Mouse (Mus musculus): ENCODE measurements at regions not wholly inside any gene's neighbourhood (a gene's known extent, or its start where the extent isn't known, plus 50 kb on each side); places are given as distances from the start of the nearest gene placed in this dataset.

GRCm38 (mm10) chr9:30770436-30771173 lies 151.6 kb downstream of the Adamts15 start:
- no peak for DNase-seq

GRCm38 (mm10) chr9:30769435-30769729 lies 152.9 kb downstream of the Adamts15 start:
- no peak for DNase-seq

DNA sequence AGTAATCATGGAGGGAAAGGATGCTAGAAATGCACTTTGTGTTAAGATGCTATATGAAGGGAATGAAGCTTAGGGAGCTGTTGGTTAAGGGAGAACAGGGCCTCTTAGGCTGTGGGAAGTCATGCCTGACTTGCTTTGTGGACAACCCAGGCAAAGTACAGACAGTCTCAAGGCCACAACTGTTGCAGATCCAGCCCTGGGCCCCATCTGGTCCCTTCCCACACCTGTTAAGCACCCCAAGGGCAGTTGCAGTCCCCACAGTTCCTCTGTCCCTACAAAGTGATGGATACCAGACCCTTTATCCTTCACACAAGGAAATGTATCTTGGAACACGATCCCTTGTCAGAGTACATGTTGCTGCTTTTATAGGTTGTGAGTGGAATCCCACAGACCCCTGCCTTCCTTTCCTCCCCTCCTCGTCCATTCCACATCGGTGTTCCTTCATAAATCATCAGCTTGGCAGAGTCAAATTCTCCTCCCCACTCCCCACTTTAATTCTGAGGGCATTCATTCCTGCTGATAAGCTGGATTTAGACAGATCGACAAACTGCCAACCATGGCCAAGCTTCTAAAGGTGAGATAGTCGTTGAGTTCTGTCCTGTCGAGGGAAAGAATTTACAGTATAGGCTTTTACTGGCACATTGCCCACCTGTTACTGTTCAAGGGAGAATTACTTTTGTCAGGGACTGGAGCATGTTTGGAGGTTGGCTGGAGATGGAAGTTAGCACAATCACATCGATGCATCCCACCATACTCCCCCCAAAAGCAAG lies 153.4 kb downstream of the Adamts15 start:
- no peak for DNase-seq

DNA sequence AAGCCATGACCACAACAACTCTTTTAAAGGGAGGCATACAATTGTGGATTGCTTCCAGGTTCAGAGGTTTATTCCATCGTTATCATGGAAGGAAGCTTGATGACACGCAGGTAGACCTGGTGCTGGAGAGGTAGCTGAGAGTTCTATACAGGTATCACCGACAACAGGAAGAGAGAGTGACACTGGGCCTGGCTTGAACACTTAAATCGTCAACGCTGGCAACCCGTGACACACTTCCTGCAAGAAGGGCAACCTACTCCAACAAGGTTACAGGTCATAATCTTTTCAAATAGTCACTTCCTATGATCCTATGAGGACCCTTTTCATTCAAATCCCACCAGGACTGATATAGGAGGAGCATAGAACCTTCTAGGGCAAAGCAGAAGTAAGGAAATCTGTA lies 155.6 kb downstream of the Adamts15 start:
- DNase-seq, result no peak

- DNase-seq, result no peak
Measured at GRCm38 (mm10) chr9:30766171-30766570, 156.1 kb downstream of the Adamts15 start.

DNA sequence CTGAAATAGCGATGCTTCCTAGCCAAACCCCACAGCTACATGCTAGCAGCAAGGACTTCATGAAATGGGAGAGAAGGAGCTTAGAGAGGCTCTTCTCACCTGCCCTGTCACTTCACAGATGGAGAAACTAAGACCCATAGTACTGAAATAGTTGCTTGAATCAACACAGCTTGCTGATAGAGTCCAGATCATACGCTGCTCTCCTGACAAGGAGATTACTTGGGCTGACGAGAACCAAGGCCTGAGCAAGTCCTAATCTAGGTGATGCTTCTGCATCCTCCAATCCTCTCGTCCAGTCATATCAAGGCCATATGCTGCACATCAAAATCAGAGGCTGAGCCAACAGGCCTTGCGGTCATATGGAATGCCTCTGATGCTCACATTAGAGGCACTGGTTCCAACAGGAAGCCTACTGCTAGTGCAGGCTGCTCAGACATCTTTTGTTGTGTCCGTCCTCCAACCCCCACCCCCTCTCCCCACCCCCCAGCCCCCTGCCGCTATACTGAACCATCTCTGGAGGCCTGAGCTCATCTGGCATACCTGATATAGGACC lies 157.2 kb downstream of the Adamts15 start:
- DNase-seq, result no peak

DNA sequence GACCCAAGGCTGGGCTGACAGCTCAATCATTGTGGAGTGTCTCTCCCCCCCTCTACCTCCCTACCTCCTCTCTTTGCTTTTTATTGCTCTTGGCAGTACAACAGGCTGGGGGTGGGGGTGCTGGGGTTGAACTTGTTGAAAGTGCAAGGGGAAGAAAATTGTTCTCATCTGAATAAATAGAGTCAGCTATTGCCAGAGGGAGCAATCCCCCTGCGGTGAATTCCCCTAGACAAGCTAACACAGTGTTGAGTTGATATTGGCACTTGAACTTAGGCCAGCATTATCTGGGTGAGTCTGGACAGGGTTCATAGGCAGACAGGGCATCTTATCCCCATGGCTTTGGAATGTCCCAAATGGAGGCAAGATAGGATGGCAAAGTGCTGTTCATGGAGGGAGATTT lies 159.3 kb downstream of the Adamts15 start:
- peak in 1 of 2 experiments; percentile 5 for DNase-seq

- no peak for DNase-seq
Measured at GRCm38 (mm10) chr9:30758121-30758520, 164.1 kb downstream of the Adamts15 start.

- no peak for DNase-seq
Measured at GRCm38 (mm10) chr9:30757406-30757805, 164.8 kb downstream of the Adamts15 start.

- DNase-seq, result no peak
Measured at GRCm38 (mm10) chr9:30756796-30757195, 165.5 kb downstream of the Adamts15 start.

DNA sequence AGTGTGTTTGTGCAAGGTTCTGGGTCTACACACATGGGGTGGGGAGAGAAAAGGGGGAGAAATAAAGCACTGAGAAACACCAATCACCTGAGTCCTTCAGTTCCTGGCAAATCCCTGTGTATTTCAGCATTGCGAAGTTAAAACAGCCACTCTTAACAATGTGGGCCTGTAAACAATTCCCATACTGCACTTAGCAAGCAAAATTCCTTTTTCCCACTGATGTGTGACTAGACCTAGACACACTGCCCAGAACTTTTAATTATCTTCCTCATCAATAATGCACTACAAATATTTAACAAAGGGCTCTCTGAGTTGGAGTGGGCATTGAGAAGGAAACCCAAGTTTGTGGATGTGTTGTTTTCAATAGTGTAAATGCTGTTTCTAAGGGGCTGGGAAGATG lies 166.7 kb downstream of the Adamts15 start:
- no peak for DNase-seq

DNA sequence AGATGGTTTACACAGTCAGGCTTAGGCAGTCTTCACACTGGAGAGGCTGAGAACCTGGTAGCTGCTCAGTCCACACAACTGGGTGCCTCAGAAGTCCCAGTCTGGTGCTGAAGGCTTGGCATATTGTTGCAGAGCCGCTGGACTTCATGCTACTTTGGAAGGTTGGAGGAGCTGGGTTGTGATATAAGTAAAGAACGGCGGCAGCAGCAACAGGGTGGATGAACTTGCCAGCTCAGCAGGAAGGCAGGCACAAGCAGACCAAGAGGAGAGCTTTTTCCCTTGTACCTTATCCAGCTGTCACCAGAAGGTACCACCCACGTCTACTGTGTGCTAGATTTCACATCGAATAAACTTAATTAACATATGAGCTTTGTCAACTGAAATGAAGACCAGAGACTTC lies 167.4 kb downstream of the Adamts15 start:
- DNase-seq, result no peak

DNA sequence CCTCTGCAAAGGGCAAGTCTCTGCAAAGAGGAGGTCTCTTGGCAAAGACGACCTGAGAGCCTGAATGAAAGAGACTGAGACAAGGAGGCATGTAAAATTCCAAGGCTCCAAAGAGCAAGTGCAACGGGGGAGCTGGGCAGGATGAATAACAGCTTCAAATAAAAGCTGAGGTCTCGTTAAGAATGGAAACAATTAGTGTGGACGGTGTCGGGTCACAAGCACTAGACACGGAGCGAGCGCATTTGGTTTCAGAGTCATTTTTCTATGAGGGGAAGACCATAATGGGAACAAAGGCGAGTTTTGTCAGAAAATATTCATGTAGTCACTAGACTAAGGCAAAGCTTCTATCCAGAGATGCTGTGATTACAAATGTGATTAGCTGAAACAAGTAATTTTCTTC lies 178.8 kb downstream of the Adamts15 start:
- DNase-seq, result no peak

GRCm38 (mm10) chr9:30742471-30743098 lies 179.7 kb downstream of the Adamts15 start:
- no peak for DNase-seq

DNA sequence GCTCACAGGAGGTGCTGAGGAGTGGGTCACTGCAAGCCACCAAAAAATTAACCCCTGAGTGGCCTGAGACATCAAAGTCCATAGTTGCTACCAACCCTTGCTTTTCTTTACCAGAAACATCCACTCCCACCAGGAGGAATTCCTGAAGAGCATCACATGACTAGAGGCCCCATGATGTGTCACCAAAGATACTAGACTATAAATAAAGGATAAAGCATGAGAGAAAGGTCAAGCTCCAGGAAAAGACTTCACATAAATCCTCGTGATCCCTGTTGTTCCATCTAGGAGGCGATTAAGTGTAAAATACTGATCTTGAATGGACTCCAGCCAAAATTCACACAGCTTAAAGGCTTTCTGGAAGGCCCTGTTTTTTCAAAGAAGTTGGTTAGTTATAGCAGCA lies 190.6 kb downstream of the Adamts15 start:
- DNase-seq, result no peak

GRCm38 (mm10) chr9:30723364-30724070 lies 198.7 kb downstream of the Adamts15 start:
- no peak for DNase-seq

DNA sequence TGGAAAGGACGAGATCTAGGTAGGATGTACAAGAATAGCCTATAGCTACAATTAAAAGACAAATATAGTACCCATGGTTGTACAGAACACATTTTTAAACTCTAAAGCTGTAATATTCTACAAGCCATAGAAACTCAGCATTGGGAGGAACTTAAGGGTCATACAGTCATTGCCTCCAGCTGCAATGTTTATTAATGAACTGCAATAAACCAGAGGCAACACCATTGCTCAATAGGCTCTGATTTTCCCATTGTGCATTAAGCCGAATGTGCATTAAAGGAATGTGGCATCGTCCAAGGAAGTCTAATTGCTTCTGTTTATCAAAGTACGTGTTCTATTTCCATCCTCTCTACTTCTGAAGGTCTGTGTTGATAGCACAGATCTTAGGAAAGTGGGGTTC lies 200.4 kb downstream of the Adamts15 start:
- DNase-seq, result no peak

GRCm38 (mm10) chr9:30716421-30717170 lies 205.7 kb downstream of the Adamts15 start:
- DNase-seq, result peak; percentile 7 to 16

- DNase-seq, result no peak
Measured at GRCm38 (mm10) chr9:30710131-30710530, 212.1 kb downstream of the Adamts15 start.

DNA sequence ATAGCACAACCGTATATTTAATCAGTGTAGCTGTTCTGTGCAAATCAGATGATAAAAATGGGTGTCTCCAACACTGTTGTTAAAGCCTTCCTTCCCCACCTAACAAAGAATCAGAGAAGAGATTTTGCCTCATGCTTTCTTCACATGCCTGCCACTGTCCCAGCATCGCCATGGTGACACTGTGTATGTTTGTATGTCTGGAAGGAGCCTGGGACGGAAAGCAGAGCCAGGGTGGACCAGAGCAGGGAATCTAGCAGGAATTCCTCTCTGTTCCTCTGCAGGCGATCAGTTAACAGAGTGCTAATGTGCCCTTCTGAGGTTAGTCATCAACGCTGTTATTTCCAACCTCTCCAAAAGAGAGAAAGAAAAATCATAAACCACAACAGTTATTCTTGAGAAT lies 222.4 kb downstream of the Adamts15 start:
- DNase-seq, result no peak

GRCm38 (mm10) chr9:30697533-30697932 lies 224.7 kb downstream of the Adamts15 start:
- no peak for DNase-seq

DNA sequence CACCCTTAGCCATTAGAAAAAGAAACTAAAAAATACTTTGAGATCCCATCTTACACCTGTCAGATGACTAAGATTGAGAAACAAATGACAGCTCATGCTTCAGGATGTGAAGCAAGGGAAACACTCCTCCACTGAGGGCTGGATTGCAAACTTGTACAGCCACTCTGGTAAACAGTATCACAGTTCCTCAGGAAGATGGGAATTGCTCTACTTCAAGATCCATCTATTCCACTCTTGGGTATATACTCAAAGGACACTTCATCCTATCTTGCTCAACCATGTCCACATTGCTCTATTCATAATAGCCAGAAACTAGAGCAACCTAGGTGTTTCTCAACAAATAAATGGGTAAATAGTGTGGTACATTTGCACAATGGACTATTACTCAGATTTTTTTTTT lies 241.2 kb downstream of the Snx19 start:
- DNase-seq, result no peak

Measured in cerebellum, postnatal 36 days (tissue).